Mouse (Mus musculus): ENCODE results near the gene Cux1. TPM values are rescaled to one million over a fixed set of nuclear protein-coding genes. Genes with fewer than 3 reads are reported as not detected.

Cux1 gene
- polyA plus RNA-seq, 1 experiment from 2014 or later: 107 TPM

GRCm38 (mm10) chr5:136487397-136488093 lies 79.7 kb downstream of the Cux1 start:
- WGBS: 91% methylated on average over 11 of the region's 11 CpGs
- Histone ChIP-seq H3K4me1 (peaks cover 21% of the 10 kb centered on the region), H3K4me3 (no peak overlapping the region), H3K27ac (no peak overlapping the region), H3K36me3 (replicated peaks) (peaks cover 39% of the 10 kb centered on the region), H3K9me3 (no peaks in the 10 kb centered on the region), H3K27me3 (ENCODE audit: poor library complexity, severe bottlenecking) (no peaks in the 10 kb centered on the region)
- no peak for DNase-seq (ENCODE audit: extremely low spot score, low spot score)

- Histone ChIP-seq H3K27ac (no peak overlapping the region), H3K4me1 (peaks cover 21% of the 10 kb centered on the region), H3K9me3 (no peaks in the 10 kb centered on the region), H3K4me3 (no peak overlapping the region), H3K36me3 (replicated peaks) (peaks cover 50% of the 10 kb centered on the region), H3K27me3 (ENCODE audit: poor library complexity, severe bottlenecking) (no peaks in the 10 kb centered on the region)
- DNase-seq (ENCODE audit: extremely low spot score, low spot score): no peak
- 95% methylated on average over 3 of the region's 3 CpGs for WGBS
Observed at GRCm38 (mm10) chr5:136486401-136486800, 80.9 kb downstream of the Cux1 start.

GRCm38 (mm10) chr5:136485397-136485796 lies 81.9 kb downstream of the Cux1 start:
- no peak overlapping the region for H3K27ac ChIP-seq
- DNase-seq (ENCODE audit: extremely low spot score, low spot score): no peak
- 94% methylated on average over 6 of the region's 6 CpGs for WGBS
- no peaks in the 10 kb centered on the region for H3K9me3 ChIP-seq
- H3K36me3 ChIP-seq (replicated peaks): peaks cover 60% of the 10 kb centered on the region
- no peaks in the 10 kb centered on the region for H3K27me3 ChIP-seq (ENCODE audit: poor library complexity, severe bottlenecking)
- no peak overlapping the region for H3K4me3 ChIP-seq
- H3K4me1 ChIP-seq: peaks cover 21% of the 10 kb centered on the region

- 89% methylated on average over 1 of the region's 1 CpGs for WGBS
Observed at GRCm38 (mm10) chr5:136482434-136482833, 84.9 kb downstream of the Cux1 start.

GRCm38 (mm10) chr5:136480541-136480940 lies 86.7 kb downstream of the Cux1 start:
- Histone ChIP-seq H3K4me3 (no peak overlapping the region), H3K27ac (no peak overlapping the region), H3K36me3 (replicated peaks) (peaks cover 85% of the 10 kb centered on the region), H3K9me3 (no peaks in the 10 kb centered on the region), H3K4me1 (0 out of 2 replicates have a peak, but pooled peaks cover 3% of the 10 kb centered on the region), H3K27me3 (ENCODE audit: poor library complexity, severe bottlenecking) (no peaks in the 10 kb centered on the region)
- DNase-seq (ENCODE audit: extremely low spot score, low spot score): no peak
- whole genome bisulfite sequencing: 90% methylated on average over 7 of the region's 7 CpGs

More at GRCm38 (mm10) chr5:136482434-136482833, 84.9 kb downstream of the Cux1 start:
- no peaks in the 10 kb centered on the region for H3K27me3 ChIP-seq (ENCODE audit: poor library complexity, severe bottlenecking)
- H3K9me3 ChIP-seq: no peaks in the 10 kb centered on the region
- no peak overlapping the region for H3K27ac ChIP-seq
- no peaks in the 10 kb centered on the region for H3K4me1 ChIP-seq
- no peak for DNase-seq (ENCODE audit: extremely low spot score, low spot score)
- no peak overlapping the region for H3K4me3 ChIP-seq
- H3K36me3 ChIP-seq (replicated peaks): peaks cover 86% of the 10 kb centered on the region

- H3K36me3 ChIP-seq (replicated peaks): peaks cover 82% of the 10 kb centered on the region
- no peaks in the 10 kb centered on the region for H3K9me3 ChIP-seq
- no peak overlapping the region for H3K4me3 ChIP-seq
- H3K27me3 ChIP-seq (ENCODE audit: poor library complexity, severe bottlenecking): no peaks in the 10 kb centered on the region
- peaks cover 8% of the 10 kb centered on the region for H3K4me1 ChIP-seq
- H3K27ac ChIP-seq: no peak overlapping the region
- no peak for DNase-seq (ENCODE audit: extremely low spot score, low spot score)
- 93% methylated on average over 4 of the region's 4 CpGs for WGBS
Observed at GRCm38 (mm10) chr5:136479801-136480200, 87.5 kb downstream of the Cux1 start.

GRCm38 (mm10) chr5:136479024-136479763 lies 88.1 kb downstream of the Cux1 start:
- Histone ChIP-seq H3K4me1 (peaks cover 14% of the 10 kb centered on the region), H3K36me3 (replicated peaks) (peaks cover 81% of the 10 kb centered on the region)
- 90% methylated on average over 6 of the region's 6 CpGs for WGBS

GRCm38 (mm10) chr5:136476272-136476671 lies 91.0 kb downstream of the Cux1 start:
- no peak for DNase-seq (ENCODE audit: extremely low spot score, low spot score)
- WGBS: 91% methylated on average over 3 of the region's 3 CpGs
- H3K4me1 ChIP-seq: peaks cover 37% of the 10 kb centered on the region
- H3K4me3 ChIP-seq: no peak overlapping the region
- H3K27ac ChIP-seq: no peak overlapping the region
- no peaks in the 10 kb centered on the region for H3K9me3 ChIP-seq
- H3K36me3 ChIP-seq (replicated peaks): peaks cover 54% of the 10 kb centered on the region
- no peaks in the 10 kb centered on the region for H3K27me3 ChIP-seq (ENCODE audit: poor library complexity, severe bottlenecking)

More at GRCm38 (mm10) chr5:136479024-136479763, 88.1 kb downstream of the Cux1 start:
- no peak overlapping the region for H3K27ac ChIP-seq
- H3K4me3 ChIP-seq: no peak overlapping the region
- DNase-seq (ENCODE audit: extremely low spot score, low spot score): no peak
- H3K27me3 ChIP-seq (ENCODE audit: poor library complexity, severe bottlenecking): no peaks in the 10 kb centered on the region
- H3K9me3 ChIP-seq: no peaks in the 10 kb centered on the region

- no peaks in the 10 kb centered on the region for H3K27me3 ChIP-seq (ENCODE audit: poor library complexity, severe bottlenecking)
- H3K27ac ChIP-seq: no peak overlapping the region
- WGBS: 88% methylated on average over 1 of the region's 1 CpGs
- no peak for DNase-seq (ENCODE audit: extremely low spot score, low spot score)
- H3K36me3 ChIP-seq (replicated peaks): peaks cover 48% of the 10 kb centered on the region
- H3K4me3 ChIP-seq: no peak overlapping the region
- no peaks in the 10 kb centered on the region for H3K9me3 ChIP-seq
- H3K4me1 ChIP-seq: peaks cover 41% of the 10 kb centered on the region
Observed at GRCm38 (mm10) chr5:136475161-136475560, 92.1 kb downstream of the Cux1 start.

GRCm38 (mm10) chr5:136474086-136474485 lies 93.2 kb downstream of the Cux1 start:
- WGBS: 60% methylated on average over 3 of the region's 3 CpGs
- H3K4me1 ChIP-seq: peaks cover 50% of the 10 kb centered on the region
- no peak for DNase-seq (ENCODE audit: extremely low spot score, low spot score)
- no peak overlapping the region for H3K4me3 ChIP-seq
- no peaks in the 10 kb centered on the region for H3K9me3 ChIP-seq
- no peak overlapping the region for H3K27ac ChIP-seq
- no peaks in the 10 kb centered on the region for H3K27me3 ChIP-seq (ENCODE audit: poor library complexity, severe bottlenecking)
- peaks cover 40% of the 10 kb centered on the region for H3K36me3 ChIP-seq (replicated peaks)

GRCm38 (mm10) chr5:136473337-136473736 lies 94.0 kb downstream of the Cux1 start:
- H3K4me3 ChIP-seq: no peak overlapping the region
- no peaks in the 10 kb centered on the region for H3K27me3 ChIP-seq (ENCODE audit: poor library complexity, severe bottlenecking)
- DNase-seq (ENCODE audit: extremely low spot score, low spot score): no peak
- 50% methylated on average over 6 of the region's 6 CpGs for WGBS
- H3K4me1 ChIP-seq: peaks cover 57% of the 10 kb centered on the region
- peaks cover 33% of the 10 kb centered on the region for H3K36me3 ChIP-seq (replicated peaks)
- H3K9me3 ChIP-seq: no peaks in the 10 kb centered on the region
- H3K27ac ChIP-seq: peak overlapping the region; percentile 44; the same call in 1 of the 2 replicates

GRCm38 (mm10) chr5:136472846-136473245 lies 94.4 kb downstream of the Cux1 start:
- WGBS: 84% methylated on average over 6 of the region's 6 CpGs

More at GRCm38 (mm10) chr5:136472846-136473245, 94.4 kb downstream of the Cux1 start:
- Histone ChIP-seq H3K36me3 (replicated peaks) (peaks cover 28% of the 10 kb centered on the region), H3K4me1 (peaks cover 62% of the 10 kb centered on the region), H3K27me3 (ENCODE audit: poor library complexity, severe bottlenecking) (no peaks in the 10 kb centered on the region), H3K9me3 (no peaks in the 10 kb centered on the region), H3K4me3 (no peak overlapping the region), H3K27ac (peak overlapping the region; percentile 44; the same call in 1 of the 2 replicates)
- no peak for DNase-seq (ENCODE audit: extremely low spot score, low spot score)

Measured in forebrain, embryonic 10.5 days (tissue).